Mouse (Mus musculus) kidney, embryonic 14.5 days (tissue): ENCODE data around the gene Cdr2l. TPM values are rescaled to one million over a fixed set of nuclear protein-coding genes. Genes with fewer than 3 reads are reported as not detected.
A peak's percentile ranks its signal among the peaks of the same experiment; 100 is the strongest.

Source experiments
- ATAC-seq: fragments of 200-750 bp; cut with Nextera tagmentation; 2 replicates; pipeline ENCODE4 v1.8.0; 2017; ENCODE audit warnings: moderate number of reproducible peaks, mild to moderate bottlenecking, moderate TSS enrichment, moderate library complexity; ENCODE audit not compliant: low FRiP score, low TSS enrichment
- H3K27ac ChIP-seq: fragments of 300-500 bp; sonication (generic); 2 replicates; pipeline ENCODE4 v1.5.1; 2014; ENCODE audit warnings: low read depth, mild to moderate bottlenecking, low read length, moderate library complexity, mixed read lengths
- H3K27me3 ChIP-seq: fragments of 300-500 bp; sonication (generic); 2 replicates; pipeline ENCODE4 v1.6.1; 2014; ENCODE audit warnings: mild to moderate bottlenecking, low read length; ENCODE audit not compliant: control insufficient read depth, insufficient read depth
- H3K36me3 ChIP-seq: fragments of 300-500 bp; sonication (generic); 2 replicates; pipeline ENCODE4 v1.6.1; 2014; ENCODE audit warnings: low read length, mixed read lengths; ENCODE audit not compliant: control insufficient read depth, insufficient read depth
- H3K4me1 ChIP-seq: fragments of 300-500 bp; sonication (generic); 2 replicates; pipeline ENCODE4 v1.6.1; 2014; ENCODE audit warnings: low read length, mixed read lengths; ENCODE audit not compliant: control insufficient read depth, insufficient read depth
- H3K4me2 ChIP-seq: fragments of 300-500 bp; sonication (generic); replicated peaks from 2 replicates; pipeline ENCODE4 v1.6.1; 2014; ENCODE audit warnings: low read depth, mild to moderate bottlenecking, low read length
- H3K4me3 ChIP-seq: fragments of 300-500 bp; sonication (generic); 2 replicates; pipeline ENCODE4 v1.5.1; 2014; ENCODE audit warnings: mild to moderate bottlenecking, low read length
- H3K9ac ChIP-seq: fragments of 300-500 bp; sonication (generic); 2 replicates; pipeline ENCODE4 v1.6.1; 2014; ENCODE audit warnings: low read depth, mild to moderate bottlenecking, low read length, moderate library complexity
- H3K9me3 ChIP-seq: fragments of 300-500 bp; sonication (generic); 2 replicates; pipeline ENCODE4 v1.6.1; 2016; ENCODE audit warnings: low read length; ENCODE audit not compliant: control insufficient read depth
- WGBS: fragments of 180-500 bp; shearing (Covaris S2); extraction: QIAGEN DNeasy Blood & Tissue Kit; methylation state at CpG from one replicate; pipeline ENCODE4 v1.1.7; 2014; 5-methylcytosine and 5-hydroxymethylcytosine counted together
- polyA plus RNA-seq: library from polyadenylated mRNA; unstranded; fragments of >200 nt; fragmentation: Nextera tagmentation; extraction: Ambion mirVana; gene quantifications from 2 replicates; pipeline ENCODE4 v1.2.1, GENCODE M21; 2014

The Cdr2l gene
- polyA plus RNA-seq, 1 experiment from 2014 or later = 13.0 TPM

DNA sequence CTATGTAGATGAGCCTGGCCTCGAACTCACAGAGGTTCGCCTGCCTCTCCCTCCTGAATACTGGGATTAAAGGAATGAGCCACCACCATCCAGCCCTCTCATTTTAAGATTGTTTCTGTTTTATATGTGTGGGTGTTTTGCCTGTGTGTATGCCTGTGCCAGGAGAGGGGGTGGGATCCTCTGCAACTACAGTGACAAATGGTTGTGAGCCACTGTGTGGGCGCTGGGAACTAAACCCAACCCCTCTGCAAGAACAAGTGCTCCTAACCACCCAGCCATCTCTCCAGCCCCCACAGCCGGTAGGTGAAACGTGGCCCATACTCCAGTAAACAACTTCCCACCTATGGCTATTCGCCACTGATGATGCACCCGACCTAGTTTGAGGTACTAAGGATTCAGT lies 9.6 kb downstream of the Cdr2l start:
- H3K36me3 ChIP-seq = peaks cover 35% of the 10 kb centered on the region; the same call in 1 of the 2 replicates
- no peak overlapping the region for H3K4me2 ChIP-seq
- no peak overlapping the region for H3K27ac ChIP-seq
- ATAC-seq = no peak
- no peak overlapping the region for H3K4me3 ChIP-seq
- WGBS = 84% methylated on average over 7 of the region's 7 CpGs
- no peaks in the 10 kb centered on the region for H3K9me3 ChIP-seq
- H3K9ac ChIP-seq = no peak overlapping the region
- no peaks in the 10 kb centered on the region for H3K27me3 ChIP-seq
- H3K4me1 ChIP-seq = no peaks in the 10 kb centered on the region

DNA sequence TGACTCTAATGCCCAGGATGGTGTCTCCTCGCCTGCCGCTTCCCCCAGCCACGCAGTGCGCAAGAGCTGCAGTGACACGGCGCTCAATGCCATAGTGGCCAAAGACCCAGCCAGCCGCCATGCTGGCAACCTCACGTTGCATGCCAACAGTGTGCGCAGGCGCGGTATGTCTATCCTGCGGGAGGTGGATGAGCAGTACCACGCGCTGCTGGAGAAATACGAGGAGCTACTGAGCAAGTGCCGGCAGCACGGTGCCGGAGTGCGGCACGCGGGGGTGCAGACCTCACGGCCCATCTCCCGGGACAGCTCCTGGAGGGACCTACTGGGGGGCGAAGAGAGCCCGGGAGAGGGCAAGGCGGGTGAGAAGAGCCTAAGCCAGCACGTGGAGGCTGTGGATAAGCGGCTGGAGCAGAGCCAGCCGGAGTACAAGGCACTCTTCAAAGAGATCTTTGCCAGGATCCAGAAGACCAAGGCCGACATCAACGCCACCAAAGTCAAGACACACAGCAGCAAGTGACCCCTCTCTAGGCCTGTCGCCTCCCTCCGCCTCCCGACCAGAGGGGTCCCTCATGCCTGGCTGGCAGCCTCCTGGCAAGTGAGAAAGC lies 12.1 kb downstream of the Cdr2l start:
- ATAC-seq = peak; percentile 39; the same call in 1 of the 2 replicates
- Histone ChIP-seq H3K9me3 (no peaks in the 10 kb centered on the region), H3K4me2 (peak overlapping the region; percentile 4; the same call in 1 of the 2 replicates), H3K27me3 (no peaks in the 10 kb centered on the region), H3K9ac (no peak overlapping the region), H3K4me3 (0 out of 2 replicates have a peak overlapping the region, but pooled peaks have one; percentile 1), H3K27ac (no peak overlapping the region), H3K4me1 (no peaks in the 10 kb centered on the region), H3K36me3 (peaks cover 35% of the 10 kb centered on the region; the same call in 1 of the 2 replicates)
- 62% methylated on average over 34 of the region's 34 CpGs for WGBS

DNA sequence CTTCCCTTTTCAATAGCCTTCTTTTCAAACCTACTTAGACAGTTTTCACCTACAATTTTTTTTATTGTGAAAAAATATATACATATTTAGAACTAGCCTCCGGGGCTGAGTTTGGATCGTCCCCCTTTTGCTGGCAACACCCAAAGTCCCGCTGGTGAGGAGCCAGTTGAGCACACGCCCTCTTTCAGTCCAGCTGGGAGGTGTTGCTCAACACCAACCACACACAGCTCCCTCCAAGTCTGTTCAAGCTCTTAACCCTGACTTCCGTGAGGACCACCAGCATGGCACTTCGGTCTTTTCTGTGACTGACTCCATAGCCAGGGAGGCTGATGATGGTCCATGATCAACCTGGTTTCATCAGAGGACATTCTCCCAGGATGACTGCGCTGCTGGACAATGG lies 16.4 kb downstream of the Cdr2l start:
- Histone ChIP-seq H3K4me2 (no peak overlapping the region), H3K4me1 (no peaks in the 10 kb centered on the region), H3K27me3 (no peaks in the 10 kb centered on the region), H3K9ac (no peak overlapping the region), H3K36me3 (peaks cover 17% of the 10 kb centered on the region; the same call in 1 of the 2 replicates), H3K4me3 (no peak overlapping the region), H3K9me3 (no peaks in the 10 kb centered on the region), H3K27ac (no peak overlapping the region)
- WGBS = 79% methylated on average over 7 of the region's 7 CpGs
- ATAC-seq = no peak

DNA sequence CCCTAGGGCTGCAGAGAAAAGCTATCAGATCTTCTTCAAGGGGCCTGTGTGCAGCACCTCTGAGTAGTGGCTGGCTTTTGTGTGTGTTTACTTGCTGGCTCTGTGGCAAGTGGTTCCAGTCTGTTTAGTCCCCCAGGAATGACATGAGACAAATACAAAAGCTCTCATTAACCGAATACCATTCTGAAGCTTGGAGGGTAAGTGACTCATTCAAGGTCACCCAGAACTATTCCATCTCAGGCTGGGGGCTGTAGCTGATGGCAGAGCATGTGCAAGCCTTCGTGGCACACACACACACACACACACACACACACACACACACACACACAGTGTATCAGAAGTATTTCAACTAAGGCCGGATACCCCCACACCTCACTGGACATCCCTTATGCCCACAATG lies 18.4 kb downstream of the Cdr2l start:
- Histone ChIP-seq H3K27me3 (no peaks in the 10 kb centered on the region), H3K9ac (no peak overlapping the region), H3K4me1 (peaks cover 8% of the 10 kb centered on the region; the same call in 1 of the 2 replicates), H3K9me3 (no peaks in the 10 kb centered on the region), H3K4me2 (no peak overlapping the region), H3K36me3 (peaks cover 3% of the 10 kb centered on the region; the same call in 1 of the 2 replicates), H3K27ac (no peak overlapping the region), H3K4me3 (no peak overlapping the region)
- 80% methylated on average over 3 of the region's 3 CpGs for WGBS
- ATAC-seq = no peak

DNA sequence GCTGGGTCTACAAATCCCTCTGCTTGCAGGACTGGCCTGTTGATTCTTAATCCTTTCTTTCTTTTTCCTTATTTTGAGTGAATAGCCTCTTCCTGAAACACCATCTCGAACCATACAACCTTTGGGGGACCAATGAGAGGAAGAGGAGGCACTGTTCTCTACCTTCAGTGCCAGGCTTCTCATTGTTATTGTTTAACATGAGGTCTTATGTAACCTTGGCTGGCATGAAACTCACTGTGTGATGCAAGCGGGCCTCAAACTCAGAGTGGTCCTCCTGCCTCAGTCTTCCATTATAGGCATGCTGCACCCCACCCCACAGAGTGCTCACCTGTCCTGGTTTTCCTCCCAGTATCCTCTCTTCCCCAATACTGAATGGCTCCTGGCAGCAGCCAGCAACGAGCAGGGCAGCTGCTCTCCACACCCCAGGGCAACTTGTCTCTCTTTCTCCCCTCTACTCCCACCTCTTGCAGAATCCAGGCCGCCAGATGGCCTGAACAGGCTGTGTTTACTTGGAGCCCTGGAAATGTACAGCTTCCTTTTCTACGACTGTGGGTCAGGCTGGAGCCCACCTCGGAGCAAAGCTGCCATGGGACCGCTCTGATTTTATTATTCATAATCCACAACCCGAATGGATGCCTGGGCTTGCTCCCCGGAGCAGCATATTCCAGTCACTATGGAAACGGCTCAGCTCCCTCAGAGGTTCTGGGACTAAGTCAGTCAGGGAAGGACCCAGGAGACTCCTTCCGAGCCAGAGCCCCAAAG lies 19.1 kb downstream of the Cdr2l start:
- H3K4me1 ChIP-seq = peaks cover 8% of the 10 kb centered on the region; the same call in 1 of the 2 replicates
- no peaks in the 10 kb centered on the region for H3K27me3 ChIP-seq
- H3K9me3 ChIP-seq = no peaks in the 10 kb centered on the region
- H3K9ac ChIP-seq = no peak overlapping the region
- no peak for ATAC-seq
- H3K4me3 ChIP-seq = no peak overlapping the region
- 52% methylated on average over 11 of the region's 11 CpGs for WGBS
- no peak overlapping the region for H3K4me2 ChIP-seq
- no peaks in the 10 kb centered on the region; the same call in 1 of the 2 replicates for H3K36me3 ChIP-seq
- H3K27ac ChIP-seq = no peak overlapping the region

GRCm38 (mm10) chr11:115403338-115404124 lies 21.8 kb downstream of the Cdr2l start, which contains the start of gene Mrpl58:
Mrpl58 (plus strand) TSS chr11:115403752.
- ATAC-seq = peak; percentile 94
- no peaks in the 10 kb centered on the region for H3K9me3 ChIP-seq
- peaks cover 8% of the 10 kb centered on the region; the same call in 1 of the 2 replicates for H3K4me1 ChIP-seq
- WGBS = 3% methylated on average over 50 of the region's 50 CpGs
- H3K4me3 ChIP-seq = peak within 1 kb of the TSS; percentile 94
- peak within 1 kb of the TSS; percentile 81; the same call in 1 of the 2 replicates for H3K27ac ChIP-seq
- peak within 1 kb of the TSS; percentile 94 for H3K9ac ChIP-seq
- H3K27me3 ChIP-seq = no peaks in the 10 kb centered on the region
- peaks cover 20% of the 10 kb centered on the region for H3K36me3 ChIP-seq
- peak within 1 kb of the TSS; percentile 81 for H3K4me2 ChIP-seq

DNA sequence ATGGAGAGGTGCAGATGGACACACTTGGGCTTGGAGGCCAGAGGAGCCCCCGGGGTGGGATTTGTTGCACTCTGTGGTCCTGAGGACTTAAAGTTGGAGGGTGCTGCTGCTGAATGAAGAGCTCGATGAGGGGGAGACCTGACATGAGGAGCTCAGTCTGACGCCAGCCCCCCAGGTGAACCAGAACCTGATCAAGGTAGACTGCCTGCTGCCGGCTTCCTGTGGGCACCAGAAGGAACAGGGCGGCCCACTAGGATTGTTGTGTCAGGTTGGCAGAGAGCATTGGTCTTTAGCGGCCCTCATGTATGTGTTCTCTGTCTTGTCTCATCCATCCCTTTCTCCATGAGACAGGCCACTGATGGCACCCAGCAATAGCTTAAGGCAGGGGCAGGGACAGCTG lies 24.0 kb downstream of the Cdr2l start:
- Histone ChIP-seq H3K4me1 (peaks cover 8% of the 10 kb centered on the region; the same call in 1 of the 2 replicates), H3K9me3 (no peaks in the 10 kb centered on the region), H3K9ac (no peak overlapping the region), H3K27me3 (no peaks in the 10 kb centered on the region), H3K4me2 (no peak overlapping the region), H3K27ac (no peak overlapping the region), H3K36me3 (peaks cover 38% of the 10 kb centered on the region), H3K4me3 (no peak overlapping the region)
- no peak for ATAC-seq
- 96% methylated on average over 6 of the region's 6 CpGs for WGBS

DNA sequence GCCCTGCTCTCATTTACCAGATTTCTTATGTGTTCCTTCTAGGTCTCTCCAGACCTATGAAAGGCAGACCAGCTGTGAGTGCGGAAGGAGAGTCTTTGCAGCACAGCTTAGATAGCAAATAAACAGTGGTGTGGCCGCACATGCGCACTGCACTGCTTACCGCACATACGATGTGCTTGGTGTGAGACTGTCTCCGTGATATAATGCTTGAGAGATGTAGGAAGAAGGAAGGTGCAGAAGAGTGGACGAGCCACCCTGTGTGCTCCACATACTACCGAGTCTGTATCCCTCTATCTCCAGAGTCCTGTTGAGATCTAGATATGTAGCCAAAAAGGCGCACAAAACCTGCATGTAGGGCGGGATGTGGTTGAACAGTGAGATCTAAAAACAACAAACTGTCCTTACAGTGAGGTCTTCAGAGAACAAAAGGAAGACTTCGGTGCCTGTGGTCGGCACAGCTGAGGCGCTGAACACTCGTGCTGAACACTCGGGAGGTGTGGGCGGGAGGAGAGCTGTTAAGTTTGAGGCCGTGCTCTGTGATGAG lies 25.2 kb downstream of the Cdr2l start:
- H3K9me3 ChIP-seq = no peaks in the 10 kb centered on the region
- H3K4me1 ChIP-seq = peaks cover 14% of the 10 kb centered on the region; the same call in 1 of the 2 replicates
- peaks cover 44% of the 10 kb centered on the region for H3K36me3 ChIP-seq

More for the DNA sequence above, 25.2 kb downstream of the Cdr2l start:
- H3K27me3 ChIP-seq = no peaks in the 10 kb centered on the region
- no peak overlapping the region for H3K27ac ChIP-seq
- H3K4me2 ChIP-seq = no peak overlapping the region
- H3K4me3 ChIP-seq = no peak overlapping the region
- no peak for ATAC-seq
- 93% methylated on average over 17 of the region's 17 CpGs for WGBS
- H3K9ac ChIP-seq = no peak overlapping the region
